Mouse (Mus musculus): ENCODE measurements at regions not wholly inside any gene's neighbourhood (a gene's known extent, or its start where the extent isn't known, plus 50 kb on each side); places are given as distances from the start of the nearest gene placed in this dataset.

DNA sequence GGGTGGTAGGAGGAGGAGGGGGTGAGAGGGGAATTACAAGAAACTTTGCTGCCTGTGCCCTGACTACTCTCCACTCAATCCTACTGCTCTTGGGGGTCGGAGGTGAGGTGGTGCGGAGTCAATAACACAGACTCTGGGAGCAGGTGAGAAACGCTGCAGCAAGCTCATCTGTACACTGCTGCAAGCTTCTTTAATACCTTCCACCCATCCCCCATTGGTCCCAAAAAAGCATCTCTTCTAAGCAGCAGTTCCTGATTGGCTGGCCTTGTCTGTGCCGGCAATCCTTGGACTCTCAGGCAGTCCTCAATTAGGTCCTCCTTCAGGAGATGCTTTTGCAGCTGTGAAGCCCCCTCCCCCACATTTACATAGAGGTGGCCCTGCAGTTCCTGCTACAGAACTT is 79.7 kb upstream of the Bach2 start:
- H3K9me3 ChIP-seq (ENCODE audit: control insufficient read depth, low read length): no peaks in the 10 kb centered on the region
- WGBS: 33% methylated on average over 4 of the region's 4 CpGs
- ATAC-seq (replicated peaks; ENCODE audit: low FRiP score): no peak
- H3K4me1 ChIP-seq (replicated peaks; ENCODE audit: control insufficient read depth, insufficient read depth, low read length): 0 out of 2 replicates have a peak, but pooled peaks cover 5% of the 10 kb centered on the region
- no peaks in the 10 kb centered on the region for H3K36me3 ChIP-seq (ENCODE audit: control insufficient read depth, insufficient read depth, low read length)
- no peak for DNase-seq (ENCODE audit: low spot score)
- H3K4me3 ChIP-seq (ENCODE audit: low read depth, low read length): no peak overlapping the region
- H3K9ac ChIP-seq (ENCODE audit: low read length): no peak overlapping the region
- no peak overlapping the region for H3K4me2 ChIP-seq (ENCODE audit: low read depth, low read length, severe bottlenecking)
- no peaks in the 10 kb centered on the region for H3K27me3 ChIP-seq (ENCODE audit: control insufficient read depth, insufficient read depth, low read length)
- no peak overlapping the region for H3K27ac ChIP-seq (ENCODE audit: low read depth, low read length)

DNA sequence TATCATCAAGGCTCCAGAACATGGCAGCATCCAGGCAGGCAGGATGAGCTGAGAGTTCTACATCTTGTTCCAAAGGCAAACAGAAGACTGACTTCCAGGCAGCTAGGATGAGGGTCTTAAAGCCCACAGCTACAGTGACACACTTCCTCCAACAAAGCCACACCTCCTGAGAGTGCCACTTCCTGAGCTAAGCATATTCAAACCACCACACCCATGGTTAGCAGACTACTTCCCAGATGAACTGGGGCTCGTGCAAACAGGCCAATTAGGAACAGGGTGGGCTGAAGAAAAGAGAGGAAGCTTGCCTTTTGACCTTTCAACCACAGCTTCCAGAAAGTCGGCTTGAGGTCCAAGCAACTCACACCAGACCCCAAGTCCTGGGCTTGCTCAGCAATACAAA is 77.8 kb upstream of the Bach2 start:
- Histone ChIP-seq H3K9me3 (ENCODE audit: control insufficient read depth, low read length) (no peaks in the 10 kb centered on the region), H3K9ac (ENCODE audit: low read length) (no peak overlapping the region), H3K27ac (ENCODE audit: low read depth, low read length) (no peak overlapping the region), H3K27me3 (ENCODE audit: control insufficient read depth, insufficient read depth, low read length) (no peaks in the 10 kb centered on the region), H3K4me1 (replicated peaks; ENCODE audit: control insufficient read depth, insufficient read depth, low read length) (peaks cover 5% of the 10 kb centered on the region; the same call in 1 of the 2 replicates), H3K36me3 (ENCODE audit: control insufficient read depth, insufficient read depth, low read length) (no peaks in the 10 kb centered on the region), H3K4me3 (ENCODE audit: low read depth, low read length) (no peak overlapping the region), H3K4me2 (ENCODE audit: low read depth, low read length, severe bottlenecking) (no peak overlapping the region)
- DNase-seq (ENCODE audit: low spot score) (no peak), ATAC-seq (replicated peaks; ENCODE audit: low FRiP score) (no peak)
- 62% methylated on average over 2 of the region's 2 CpGs for WGBS

DNA sequence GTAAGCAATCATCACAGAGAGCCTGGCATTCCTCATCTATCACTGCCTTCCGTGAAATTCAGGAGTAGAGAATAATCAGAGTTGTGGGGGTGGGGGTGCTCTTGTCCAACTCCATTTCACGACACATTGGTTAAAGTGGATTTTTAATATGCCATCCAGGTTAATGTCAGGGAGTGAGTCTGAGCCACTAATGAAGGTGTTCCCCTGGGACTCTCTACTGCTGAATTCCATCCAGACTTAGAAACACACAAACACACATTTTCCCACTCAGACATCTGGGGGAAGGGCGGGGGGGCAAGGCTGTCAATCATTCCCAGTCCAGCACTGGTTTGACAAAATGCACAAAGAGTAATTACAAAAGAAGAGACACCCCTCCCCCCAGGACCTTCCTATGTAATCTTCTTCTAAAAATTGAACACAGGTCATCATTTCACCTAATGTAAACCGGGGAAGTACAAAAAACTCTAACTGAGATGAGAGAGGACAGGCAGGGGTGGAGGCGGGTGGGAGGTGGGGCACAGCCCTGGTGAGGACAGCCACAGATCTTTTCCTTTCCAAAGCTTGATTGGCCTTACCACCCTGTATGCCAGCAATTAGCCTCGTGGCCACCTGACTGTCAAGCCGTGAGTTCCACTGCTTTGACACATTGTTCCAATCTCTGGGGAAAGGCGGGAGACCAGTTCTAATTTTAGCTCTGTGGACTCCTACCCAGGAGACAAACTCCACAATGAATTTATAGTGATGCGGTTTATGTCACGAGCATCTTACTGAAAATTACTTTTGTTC is 76.5 kb upstream of the Bach2 start:
- WGBS: 44% methylated on average over 10 of the region's 10 CpGs
- ATAC-seq (replicated peaks; ENCODE audit: low FRiP score) (peak; percentile 47), DNase-seq (ENCODE audit: low spot score) (no peak)
- no peaks in the 10 kb centered on the region for H3K27me3 ChIP-seq (ENCODE audit: control insufficient read depth, insufficient read depth, low read length)
- no peak overlapping the region for H3K9ac ChIP-seq (ENCODE audit: low read length)
- H3K27ac ChIP-seq (ENCODE audit: low read depth, low read length): no peak overlapping the region
- H3K36me3 ChIP-seq (ENCODE audit: control insufficient read depth, insufficient read depth, low read length): no peaks in the 10 kb centered on the region
- peaks cover 5% of the 10 kb centered on the region; the same call in 1 of the 2 replicates for H3K4me1 ChIP-seq (replicated peaks; ENCODE audit: control insufficient read depth, insufficient read depth, low read length)
- no peaks in the 10 kb centered on the region for H3K9me3 ChIP-seq (ENCODE audit: control insufficient read depth, low read length)
- no peak overlapping the region for H3K4me3 ChIP-seq (ENCODE audit: low read depth, low read length)
- no peak overlapping the region for H3K4me2 ChIP-seq (ENCODE audit: low read depth, low read length, severe bottlenecking)

DNA sequence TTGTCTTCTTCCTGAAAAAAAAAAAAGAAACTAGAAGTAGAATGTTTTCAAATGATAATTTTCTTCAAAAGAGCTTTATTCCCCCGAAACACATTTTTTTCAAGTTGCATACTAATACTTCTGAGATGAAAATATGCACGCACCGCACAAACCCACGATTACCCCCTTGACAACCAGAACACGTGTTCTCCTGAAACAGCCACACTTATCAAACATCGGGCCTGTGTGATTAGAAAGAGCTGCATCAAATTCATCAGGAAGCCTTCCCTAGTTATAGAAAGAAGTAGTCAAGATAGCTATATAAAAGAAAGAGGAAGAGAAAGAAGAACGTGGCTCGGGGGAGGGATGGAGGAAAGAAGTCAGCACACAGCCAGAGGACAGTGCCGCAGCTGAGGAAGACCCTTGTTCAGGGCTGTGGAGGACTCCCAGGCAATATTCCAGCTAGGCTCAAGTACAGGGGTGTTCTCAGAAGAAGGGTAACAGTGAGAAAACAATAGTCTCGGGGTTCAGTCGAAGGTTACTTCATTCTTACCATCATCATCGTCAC is 75.8 kb upstream of the Bach2 start:
- Histone ChIP-seq H3K27me3 (ENCODE audit: control insufficient read depth, insufficient read depth, low read length) (no peaks in the 10 kb centered on the region), H3K9me3 (ENCODE audit: control insufficient read depth, low read length) (no peaks in the 10 kb centered on the region), H3K9ac (ENCODE audit: low read length) (no peak overlapping the region), H3K4me3 (ENCODE audit: low read depth, low read length) (no peak overlapping the region), H3K27ac (ENCODE audit: low read depth, low read length) (no peak overlapping the region), H3K4me1 (replicated peaks; ENCODE audit: control insufficient read depth, insufficient read depth, low read length) (peaks cover 10% of the 10 kb centered on the region; the same call in 1 of the 2 replicates), H3K36me3 (ENCODE audit: control insufficient read depth, insufficient read depth, low read length) (no peaks in the 10 kb centered on the region), H3K4me2 (ENCODE audit: low read depth, low read length, severe bottlenecking) (no peak overlapping the region)
- 91% methylated on average over 12 of the region's 12 CpGs for WGBS
- no peak for DNase-seq (ENCODE audit: low spot score)
- ATAC-seq (replicated peaks; ENCODE audit: low FRiP score): no peak

DNA sequence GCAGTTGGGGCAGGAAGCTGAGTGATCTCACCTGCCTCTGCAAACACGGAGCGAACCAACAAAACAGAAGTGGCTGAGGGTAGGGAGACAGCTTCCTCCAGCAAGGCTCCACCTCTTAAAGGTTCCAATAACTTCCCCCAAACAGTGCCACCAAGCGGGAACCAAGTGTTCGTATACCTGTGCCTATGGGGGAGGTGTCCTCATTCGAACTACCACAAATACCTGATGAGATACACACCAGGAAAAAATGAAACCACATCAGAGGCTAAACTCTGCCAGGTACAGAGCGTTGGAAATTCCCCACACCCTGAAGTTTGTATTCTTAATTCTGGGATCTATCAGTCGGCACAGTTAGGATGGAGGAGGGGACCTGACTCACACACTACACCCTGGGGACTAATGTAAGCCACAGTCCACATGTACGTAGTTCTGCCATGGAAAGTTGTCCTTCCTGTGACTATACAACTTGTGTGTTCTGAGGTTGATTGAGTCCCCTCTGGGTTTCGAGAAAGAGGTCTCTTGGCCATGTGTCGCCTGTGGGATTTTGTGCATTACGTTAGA is 74.4 kb upstream of the Bach2 start:
- Histone ChIP-seq H3K27me3 (ENCODE audit: control insufficient read depth, insufficient read depth, low read length) (no peaks in the 10 kb centered on the region), H3K4me3 (ENCODE audit: low read depth, low read length) (no peak overlapping the region), H3K36me3 (ENCODE audit: control insufficient read depth, insufficient read depth, low read length) (no peaks in the 10 kb centered on the region), H3K9me3 (ENCODE audit: control insufficient read depth, low read length) (no peaks in the 10 kb centered on the region), H3K4me1 (replicated peaks; ENCODE audit: control insufficient read depth, insufficient read depth, low read length) (peaks cover 7% of the 10 kb centered on the region; the same call in 1 of the 2 replicates), H3K4me2 (ENCODE audit: low read depth, low read length, severe bottlenecking) (no peak overlapping the region), H3K9ac (ENCODE audit: low read length) (no peak overlapping the region), H3K27ac (ENCODE audit: low read depth, low read length) (no peak overlapping the region)
- ATAC-seq (replicated peaks; ENCODE audit: low FRiP score): no peak
- no peak for DNase-seq (ENCODE audit: low spot score)
- WGBS: 91% methylated on average over 11 of the region's 11 CpGs

DNA sequence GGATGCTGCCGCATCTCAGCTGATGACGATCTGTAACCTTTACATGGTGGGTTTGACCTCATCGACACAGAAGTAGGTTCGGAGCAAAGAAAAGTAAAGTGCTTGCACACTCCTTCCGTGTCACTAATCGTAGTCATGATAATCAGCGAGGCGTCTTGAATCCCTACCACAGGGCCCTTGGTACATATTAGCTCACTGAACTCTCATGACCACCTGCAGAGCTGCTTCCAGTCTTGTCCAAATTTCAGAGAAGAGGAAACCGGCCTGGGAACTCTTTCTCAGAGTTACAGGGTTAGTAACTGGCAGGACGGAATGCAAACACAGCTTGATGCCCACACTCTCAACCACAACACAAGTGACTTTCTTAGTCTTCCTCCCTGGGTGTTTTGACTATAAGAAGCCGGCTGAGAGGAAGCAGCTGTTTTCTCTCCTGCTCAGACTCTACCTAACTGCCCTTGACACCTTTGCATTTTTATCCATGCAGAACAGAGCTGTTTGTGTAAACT is 73.8 kb upstream of the Bach2 start:
- no peak for DNase-seq (ENCODE audit: low spot score)
- H3K4me2 ChIP-seq (ENCODE audit: low read depth, low read length, severe bottlenecking): no peak overlapping the region
- H3K27me3 ChIP-seq (ENCODE audit: control insufficient read depth, insufficient read depth, low read length): no peaks in the 10 kb centered on the region
- no peaks in the 10 kb centered on the region for H3K9me3 ChIP-seq (ENCODE audit: control insufficient read depth, low read length)
- H3K4me1 ChIP-seq (replicated peaks; ENCODE audit: control insufficient read depth, insufficient read depth, low read length): peaks cover 7% of the 10 kb centered on the region; the same call in 1 of the 2 replicates
- no peak overlapping the region for H3K4me3 ChIP-seq (ENCODE audit: low read depth, low read length)
- WGBS: 83% methylated on average over 11 of the region's 11 CpGs
- no peaks in the 10 kb centered on the region for H3K36me3 ChIP-seq (ENCODE audit: control insufficient read depth, insufficient read depth, low read length)
- ATAC-seq (replicated peaks; ENCODE audit: low FRiP score): no peak
- H3K27ac ChIP-seq (ENCODE audit: low read depth, low read length): no peak overlapping the region
- H3K9ac ChIP-seq (ENCODE audit: low read length): no peak overlapping the region

DNA sequence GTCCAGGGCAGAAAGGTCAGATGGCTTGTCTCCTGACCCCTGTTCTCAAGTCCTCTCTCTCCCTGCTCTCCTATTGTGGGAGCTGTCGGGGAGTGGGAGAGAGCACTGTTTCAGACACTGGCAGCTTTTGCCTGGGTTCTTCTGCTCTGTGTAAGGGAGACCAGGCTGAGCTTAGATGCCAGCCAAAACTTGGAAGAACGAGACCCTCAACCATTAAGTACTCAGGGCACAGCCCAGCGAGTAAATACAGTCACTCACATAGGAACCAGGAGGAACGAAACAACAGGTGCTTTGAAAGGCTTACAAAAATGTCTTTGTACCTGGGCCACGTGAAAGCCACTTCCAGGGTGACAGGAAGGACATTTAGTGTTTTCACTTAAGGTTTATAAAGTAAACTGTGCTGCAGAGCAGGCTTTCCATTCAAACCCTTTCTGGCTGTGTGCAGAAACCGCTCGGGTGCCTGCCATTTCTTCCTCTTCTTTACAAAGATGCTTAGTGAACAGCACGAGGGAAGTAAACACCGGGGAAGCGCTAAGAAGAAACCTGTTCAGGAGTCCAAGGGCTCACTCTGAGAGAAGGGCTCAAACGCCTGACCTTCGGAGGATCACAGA is 72.6 kb upstream of the Bach2 start:
- Histone ChIP-seq H3K27ac (ENCODE audit: low read depth, low read length) (no peak overlapping the region), H3K4me3 (ENCODE audit: low read depth, low read length) (no peak overlapping the region), H3K9ac (ENCODE audit: low read length) (no peak overlapping the region; the same call in 1 of the 2 replicates), H3K9me3 (ENCODE audit: control insufficient read depth, low read length) (no peaks in the 10 kb centered on the region), H3K27me3 (ENCODE audit: control insufficient read depth, insufficient read depth, low read length) (no peaks in the 10 kb centered on the region), H3K36me3 (ENCODE audit: control insufficient read depth, insufficient read depth, low read length) (no peaks in the 10 kb centered on the region), H3K4me1 (replicated peaks; ENCODE audit: control insufficient read depth, insufficient read depth, low read length) (peaks cover 7% of the 10 kb centered on the region; the same call in 1 of the 2 replicates), H3K4me2 (ENCODE audit: low read depth, low read length, severe bottlenecking) (no peak overlapping the region)
- DNase-seq (ENCODE audit: low spot score): no peak
- WGBS: 57% methylated on average over 12 of the region's 12 CpGs
- ATAC-seq (replicated peaks; ENCODE audit: low FRiP score): no peak

DNA sequence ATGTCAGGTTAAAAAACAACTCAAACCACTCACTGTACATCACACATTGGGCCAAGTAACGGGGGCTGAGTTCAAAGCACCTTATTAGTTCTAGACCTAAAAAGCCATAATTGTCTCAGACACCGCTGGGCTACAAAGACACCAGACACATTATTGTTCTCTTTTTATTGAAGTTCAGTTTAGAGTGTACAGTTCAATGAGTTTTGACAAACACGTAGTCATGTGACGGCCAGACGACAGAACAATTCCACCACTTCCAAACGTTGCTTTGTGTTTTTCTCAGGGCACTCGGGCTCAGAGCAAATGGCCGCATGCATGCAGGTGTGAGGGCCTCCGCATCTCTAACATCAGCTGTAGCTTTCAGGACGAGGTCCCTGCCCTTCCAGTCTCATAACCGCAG is 71.5 kb upstream of the Bach2 start:
- H3K9me3 ChIP-seq (ENCODE audit: control insufficient read depth, low read length): no peaks in the 10 kb centered on the region
- peak; percentile 54; the same call in 1 of the 2 replicates for ATAC-seq (replicated peaks; ENCODE audit: low FRiP score)
- no peak overlapping the region for H3K27ac ChIP-seq (ENCODE audit: low read depth, low read length)
- peaks cover 7% of the 10 kb centered on the region; the same call in 1 of the 2 replicates for H3K4me1 ChIP-seq (replicated peaks; ENCODE audit: control insufficient read depth, insufficient read depth, low read length)
- WGBS: 31% methylated on average over 11 of the region's 11 CpGs
- no peaks in the 10 kb centered on the region for H3K36me3 ChIP-seq (ENCODE audit: control insufficient read depth, insufficient read depth, low read length)
- no peaks in the 10 kb centered on the region for H3K27me3 ChIP-seq (ENCODE audit: control insufficient read depth, insufficient read depth, low read length)
- H3K4me2 ChIP-seq (ENCODE audit: low read depth, low read length, severe bottlenecking): no peak overlapping the region
- H3K4me3 ChIP-seq (ENCODE audit: low read depth, low read length): no peak overlapping the region
- H3K9ac ChIP-seq (ENCODE audit: low read length): no peak overlapping the region
- no peak for DNase-seq (ENCODE audit: low spot score)
